ENCODE assay signal across 18 mouse cellular contexts in the genomic region with DNA sequence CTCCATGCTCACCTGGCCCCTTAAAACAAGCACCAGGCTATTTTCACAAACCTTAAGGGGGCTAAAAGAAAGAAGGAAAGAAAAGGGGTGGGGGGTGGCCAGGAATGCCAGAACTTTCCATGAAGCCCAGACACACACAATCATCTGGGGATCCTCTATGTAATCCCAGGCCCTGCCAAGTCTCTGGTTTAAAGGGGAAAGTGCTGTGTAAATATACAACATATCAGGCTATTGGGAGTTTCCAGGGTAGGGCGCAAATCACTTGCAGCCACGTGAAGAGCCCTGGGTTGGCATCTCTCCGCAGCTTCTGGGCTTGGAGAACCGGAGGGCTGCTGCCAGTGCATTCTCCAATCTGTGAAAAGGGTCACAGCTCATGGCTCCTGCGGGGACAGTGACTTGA.
DNase-seq lines count a peak whose midpoint lies in the region; ATAC-seq lines count a peak whose summit lies in the region.
"Had no signal": no experiment of that assay in that cellular context is flagged by ENCODE, and none has a peak within 500 bp of the region (broad histone marks: within the 10 kb centered on the region; RNA-seq: fewer than 3 reads in every experiment).

No protein-coding gene starts in this region.

- H3K4me1 ChIP-seq in neural tube, embryonic 12.5 days = peaks cover 15% of the 10 kb centered on the region
- H3K4me1 ChIP-seq in limb, embryonic 12.5 days (replicated peaks) = peaks cover 38% of the 10 kb centered on the region
- H3K4me1 ChIP-seq in neural tube, embryonic 13.5 days (replicated peaks) = peaks cover 16% of the 10 kb centered on the region
- H3K4me1 ChIP-seq: heart, embryonic 12.5 days had no signal

- peak; percentile 18 for DNase-seq in embryo, embryonic 10.5 days (ENCODE audit: low spot score)
- DNase-seq in embryo, embryonic 11 days = no peak
- no peak for DNase-seq in neural tube, embryonic 10.5 days (ENCODE audit: extremely low spot score, low spot score)
- no peak for DNase-seq in spleen, adult 18-20 months
- no peak for DNase-seq in heart, adult 18-20 months
- DNase-seq: adrenal gland, postnatal 14 days; cerebellum, adult 11-12 months; cerebellum, adult 9-10 months; cerebellum, postnatal 25 days; forebrain, postnatal 0 days; gastrocnemius, postnatal 14 days had no signal

- H3K9me3 ChIP-seq in neural tube, embryonic 12.5 days = 0 out of 2 replicates have a peak, but pooled peaks cover 2% of the 10 kb centered on the region
- peaks cover 24% of the 10 kb centered on the region; the same call in 1 of the 2 replicates for H3K9me3 ChIP-seq in limb, embryonic 12.5 days
- H3K9me3 ChIP-seq in neural tube, embryonic 13.5 days = peaks cover 9% of the 10 kb centered on the region; the same call in 1 of the 2 replicates
- H3K9me3 ChIP-seq: heart, embryonic 12.5 days; hindbrain, embryonic 15.5 days had no signal

- H3K27ac ChIP-seq in neural tube, embryonic 12.5 days = no peak overlapping the region
- 0 out of 2 replicates have a peak overlapping the region, but pooled peaks have one; percentile 59 for H3K27ac ChIP-seq in limb, embryonic 12.5 days
- H3K27ac ChIP-seq in neural tube, embryonic 13.5 days (replicated peaks) = no peak overlapping the region
- H3K27ac ChIP-seq: forebrain, embryonic 13.5 days; hindbrain, embryonic 15.5 days had no signal

- H3K4me3 ChIP-seq in neural tube, embryonic 12.5 days = no peak overlapping the region
- no peak overlapping the region for H3K4me3 ChIP-seq in limb, embryonic 12.5 days (replicated peaks)
- no peak overlapping the region for H3K4me3 ChIP-seq in neural tube, embryonic 13.5 days

- peaks cover 31% of the 10 kb centered on the region for H3K27me3 ChIP-seq in neural tube, embryonic 12.5 days (replicated peaks)
- peaks cover 80% of the 10 kb centered on the region for H3K27me3 ChIP-seq in limb, embryonic 12.5 days
- H3K27me3 ChIP-seq in neural tube, embryonic 13.5 days = peaks cover 60% of the 10 kb centered on the region

- peak overlapping the region; percentile 55; the same call in 1 of the 2 replicates for H3K4me2 ChIP-seq in neural tube, embryonic 12.5 days (replicated peaks)
- peak overlapping the region; percentile 50; the same call in 1 of the 2 replicates for H3K4me2 ChIP-seq in limb, embryonic 12.5 days
- H3K4me2 ChIP-seq in neural tube, embryonic 13.5 days = no peak overlapping the region

- 8% methylated on average over 5 of the region's 5 CpGs for WGBS in neural tube, embryonic 12.5 days
- 5% methylated on average over 5 of the region's 5 CpGs for WGBS in limb, embryonic 12.5 days
- WGBS in neural tube, embryonic 13.5 days = 10% methylated on average over 5 of the region's 5 CpGs

- no peak overlapping the region for H3K9ac ChIP-seq in neural tube, embryonic 12.5 days
- H3K9ac ChIP-seq in limb, embryonic 12.5 days (replicated peaks) = no peak overlapping the region
- no peak overlapping the region for H3K9ac ChIP-seq in neural tube, embryonic 13.5 days
- H3K9ac ChIP-seq: forebrain, embryonic 13.5 days; forebrain, postnatal 0 days; heart, embryonic 12.5 days had no signal

- ATAC-seq in neural tube, embryonic 12.5 days (ENCODE audit: low FRiP score, low read depth) = no peak
- ATAC-seq in limb, embryonic 12.5 days (ENCODE audit: insufficient number of reproducible peaks, insufficient read depth, low FRiP score, low TSS enrichment, low read depth) = no peak
- ATAC-seq in neural tube, embryonic 13.5 days (ENCODE audit: low read depth) = peak; percentile 37; the same call in 1 of the 2 replicates
- ATAC-seq: activated CD4-positive, CD25-positive, alpha-beta regulatory T cell, adult 4 months; forebrain, embryonic 13.5 days; forebrain, postnatal 0 days had no signal

- H3K36me3 ChIP-seq in neural tube, embryonic 12.5 days = no peaks in the 10 kb centered on the region
- no peaks in the 10 kb centered on the region for H3K36me3 ChIP-seq in limb, embryonic 12.5 days
- no peaks in the 10 kb centered on the region for H3K36me3 ChIP-seq in neural tube, embryonic 13.5 days
- H3K36me3 ChIP-seq: heart, embryonic 12.5 days; hindbrain, embryonic 15.5 days had no signal
